Mouse (Mus musculus): Measurements from ENCODE around the gene Syde2. TPM values are rescaled to one million over a fixed set of nuclear protein-coding genes. Genes with fewer than 3 reads are reported as not detected.
A peak's percentile ranks its signal among the peaks of the same experiment; 100 is the strongest.

The Syde2 gene
- total and polyA plus RNA-seq, 3 experiments, result 0.10 to 0.30 TPM; not detected in 1

GRCm38 (mm10) chr3:145988684-145989575, 1.3 kb downstream of the Syde2 start:
- H3K4me3 ChIP-seq (replicated peaks in 1 of 3; ENCODE audit: low read depth in 2 of 3, low read length in 2 of 3, poor library complexity in 1 of 3), result peak overlapping the region in 1 of 3 experiments; percentile 5
- dilution Hi-C loops (cut with MboI; ENCODE audit: extremely low pct_ligation_motif_present, extremely low pct_unique_long_range_greater_than_20kb, low sequenced_read_pairs) (no loop called here), in situ Hi-C loops (cut with MboI; ENCODE audit: low pct_ligation_motif_present, low pct_unique_long_range_greater_than_20kb, low sequenced_read_pairs) (no loop called here)
- H3K9ac ChIP-seq (ENCODE audit: insufficient read depth, low read depth), result no peak overlapping the region
- peaks cover 2% of the 10 kb centered on the region for H3K27me3 ChIP-seq (replicated peaks)
- peaks cover 3 to 17% of the 10 kb centered on the region in 2 experiments; a peak in 3 of 4 replicates for H3K4me1 ChIP-seq (ENCODE audit: control insufficient read depth in 1 of 2, insufficient read depth in 2 of 2)
- no peak for TF ChIP-seq GABPA (IDR thresholded peaks at IDR 0.05; ENCODE audit: insufficient replicate concordance, low read depth, low read length)
- no peak for TF ChIP-seq POLR2A (IDR thresholded peaks at IDR 0.05; ENCODE audit: low read depth, low read length)
- TF ChIP-seq PAX5 (IDR thresholded peaks at IDR 0.05; ENCODE audit: low read length), result no peak
- TF ChIP-seq CTCF (conservative IDR thresholded peaks at IDR 0.05 in 1 of 2, IDR thresholded peaks at IDR 0.05 in 1 of 2; ENCODE audit: low read depth in 2 of 2, low read length in 2 of 2), result no peak
- no peak for TF ChIP-seq USF2 (conservative IDR thresholded peaks at IDR 0.05; ENCODE audit: low read depth, low read length)
- no peak overlapping the region for H3K27ac ChIP-seq (ENCODE audit: insufficient read depth, low read depth)
- no peak overlapping the region for H3K4me2 ChIP-seq (ENCODE audit: insufficient read depth, low read depth, poor library complexity, severe bottlenecking)
- peaks cover 20% of the 10 kb centered on the region for H3K9me3 ChIP-seq (replicated peaks; ENCODE audit: low read length)
- peak; percentile 55 for DNase-seq (ENCODE audit: extremely low read depth)
- H3K36me3 ChIP-seq (replicated peaks in 1 of 2; ENCODE audit: control insufficient read depth in 1 of 2, insufficient read depth in 1 of 2, low read length in 1 of 2), result no peaks in the 10 kb centered on the region
- H3K79me2 ChIP-seq (replicated peaks; ENCODE audit: control insufficient read depth, extremely low read depth, insufficient read depth, poor library complexity, severe bottlenecking), result no peaks in the 10 kb centered on the region

- H3K4me2 ChIP-seq (ENCODE audit: insufficient read depth, low read depth, poor library complexity, severe bottlenecking), result no peak overlapping the region
- H3K79me2 ChIP-seq (replicated peaks; ENCODE audit: control insufficient read depth, extremely low read depth, insufficient read depth, poor library complexity, severe bottlenecking), result no peaks in the 10 kb centered on the region
- TF ChIP-seq E2F4 (IDR thresholded peaks at IDR 0.05; ENCODE audit: insufficient replicate concordance, low read depth, low read length), result no peak
- peaks cover 20% of the 10 kb centered on the region for H3K9me3 ChIP-seq (replicated peaks; ENCODE audit: low read length)
- dilution Hi-C loops (cut with MboI; ENCODE audit: extremely low pct_ligation_motif_present, extremely low pct_unique_long_range_greater_than_20kb, low sequenced_read_pairs) (no loop called here), in situ Hi-C loops (cut with MboI; ENCODE audit: low pct_ligation_motif_present, low pct_unique_long_range_greater_than_20kb, low sequenced_read_pairs) (no loop called here)
- no peak overlapping the region for H3K27ac ChIP-seq (ENCODE audit: insufficient read depth, low read depth)
- no peaks in the 10 kb centered on the region for H3K27me3 ChIP-seq (replicated peaks)
- H3K4me3 ChIP-seq (replicated peaks in 1 of 3; ENCODE audit: low read depth in 2 of 3, low read length in 2 of 3, poor library complexity in 1 of 3), result no peak overlapping the region
- DNase-seq (ENCODE audit: extremely low read depth), result no peak
- peaks cover 3 to 19% of the 10 kb centered on the region in 2 experiments; a peak in 3 of 4 replicates for H3K4me1 ChIP-seq (ENCODE audit: control insufficient read depth in 1 of 2, insufficient read depth in 2 of 2)
- no peaks in the 10 kb centered on the region for H3K36me3 ChIP-seq (replicated peaks in 1 of 2; ENCODE audit: control insufficient read depth in 1 of 2, insufficient read depth in 1 of 2, low read length in 1 of 2)
- no peak overlapping the region for H3K9ac ChIP-seq (ENCODE audit: insufficient read depth, low read depth)
These were observed 2.0 kb downstream of the Syde2 start for GRCm38 (mm10) chr3:145989576-145990081.

GRCm38 (mm10) chr3:145991130-145991529, 3.5 kb downstream of the Syde2 start:
- Histone ChIP-seq H3K79me2 (replicated peaks; ENCODE audit: control insufficient read depth, extremely low read depth, insufficient read depth, poor library complexity, severe bottlenecking) (no peaks in the 10 kb centered on the region), H3K27ac (ENCODE audit: insufficient read depth, low read depth) (no peak overlapping the region), H3K27me3 (replicated peaks) (no peaks in the 10 kb centered on the region), H3K4me3 (replicated peaks in 1 of 3; ENCODE audit: low read depth in 2 of 3, low read length in 2 of 3, poor library complexity in 1 of 3) (no peak overlapping the region), H3K9me3 (replicated peaks; ENCODE audit: low read length) (peaks cover 20% of the 10 kb centered on the region), H3K36me3 (replicated peaks in 1 of 2; ENCODE audit: control insufficient read depth in 1 of 2, insufficient read depth in 1 of 2, low read length in 1 of 2) (no peaks in the 10 kb centered on the region), H3K4me2 (ENCODE audit: insufficient read depth, low read depth, poor library complexity, severe bottlenecking) (no peak overlapping the region), H3K4me1 (ENCODE audit: control insufficient read depth in 1 of 2, insufficient read depth in 2 of 2) (peaks cover 3 to 19% of the 10 kb centered on the region in 2 experiments; a peak in 3 of 4 replicates), H3K9ac (ENCODE audit: insufficient read depth, low read depth) (no peak overlapping the region)
- in situ Hi-C loops (cut with MboI; ENCODE audit: low pct_ligation_motif_present, low pct_unique_long_range_greater_than_20kb, low sequenced_read_pairs) (no loop called here), dilution Hi-C loops (cut with MboI; ENCODE audit: extremely low pct_ligation_motif_present, extremely low pct_unique_long_range_greater_than_20kb, low sequenced_read_pairs) (no loop called here)
- DNase-seq (ENCODE audit: extremely low read depth), result no peak
- TF ChIP-seq RCOR1 (conservative IDR thresholded peaks at IDR 0.05; ENCODE audit: low read depth, low read length) (no peak), BHLHE40 (IDR thresholded peaks at IDR 0.05; ENCODE audit: low read depth, low read length) (no peak), USF2 (conservative IDR thresholded peaks at IDR 0.05; ENCODE audit: low read depth, low read length) (no peak), ZMIZ1 (IDR thresholded peaks at IDR 0.05; ENCODE audit: low read depth, low read length) (no peak), MAFK (IDR thresholded peaks at IDR 0.05; ENCODE audit: insufficient replicate concordance, low read length) (no peak), ZKSCAN1 (IDR thresholded peaks at IDR 0.05; ENCODE audit: borderline replicate concordance, low read depth, low read length) (no peak), CHD2 (IDR thresholded peaks at IDR 0.05; ENCODE audit: low read length) (no peak), SMC3 (IDR thresholded peaks at IDR 0.05; ENCODE audit: low read depth, low read length) (no peak), POLR2A (IDR thresholded peaks at IDR 0.05; ENCODE audit: low read depth, low read length) (no peak), CTCF (conservative IDR thresholded peaks at IDR 0.05 in 1 of 2, IDR thresholded peaks at IDR 0.05 in 1 of 2; ENCODE audit: low read depth in 2 of 2, low read length in 2 of 2) (no peak), JUN (IDR thresholded peaks at IDR 0.05; ENCODE audit: insufficient read depth, low read depth, low read length) (no peak), UBTF (IDR thresholded peaks at IDR 0.05; ENCODE audit: low read depth, low read length) (no peak), GABPA (IDR thresholded peaks at IDR 0.05; ENCODE audit: insufficient replicate concordance, low read depth, low read length) (no peak), USF1 (IDR thresholded peaks at IDR 0.05; ENCODE audit: low read depth, low read length) (no peak)

All from CH12.LX (cell line).